Mouse (Mus musculus) CD8-positive naive resting alpha-beta T cell, adult 57 days (primary cell): ENCODE measurements around the gene Cd96. TPM values are rescaled to one million over a fixed set of nuclear protein-coding genes. Genes with fewer than 3 reads are reported as not detected.

Experiments used
- total RNA-seq: library from RNA; stranded (reverse); gene quantifications from one replicate; pipeline ENCODE4 v1.2.4, GENCODE M21; 2023

The Cd96 gene
- 91.1 TPM for total RNA-seq

GRCm38 (mm10) chr16:46120020-46120419 lies at the start of gene Cd96:
Gene Cd96 (minus strand): TSS chr16:46120251.

GRCm38 (mm10) chr16:46154832-46155231 lies 34.8 kb upstream of the Cd96 start, which contains the start of gene Gm4737:
Gene Gm4737 (minus strand): TSS chr16:46155077.

GRCm38 (mm10) chr16:46010153-46010905 lies 109.7 kb downstream of the Cd96 start, which contains the start of gene Plcxd2:
Gene Plcxd2 (minus strand): TSS chr16:46010218.

Other genes with a start within 250 kb of the Cd96 start
- 2.5 TPM for gene Phldb2, start 166.7 kb downstream of the Cd96 start, total RNA-seq
- gene Plcxd2, start 110.0 kb downstream of the Cd96 start, total RNA-seq, result 27.3 TPM
- gene Gm4737, start 34.8 kb upstream of the Cd96 start, total RNA-seq, result 13.6 TPM